Mouse (Mus musculus) myocyte (in vitro differentiated cells): ENCODE measurements around the gene Plekhs1. TPM values are rescaled to one million over a fixed set of nuclear protein-coding genes. Genes with fewer than 3 reads are reported as not detected.
"Not testable (repeated sequence)": the region's sequence is repeated elsewhere in the genome, so short reads cannot be mapped to it uniquely, and the experiment has no call there.

Experiments
- H3K27me3 ChIP-seq: one replicate; pipeline ENCODE4 v1.6.1; 2011; ENCODE audit not compliant: control insufficient read depth, insufficient read depth, insufficient read length
- H3K36me3 ChIP-seq: one replicate; pipeline ENCODE4 v1.6.1; 2011; ENCODE audit not compliant: control insufficient read depth, insufficient read depth
- H3K4me2 ChIP-seq: one replicate; pipeline ENCODE4 v1.6.1; 2011; ENCODE audit warnings: low read depth, control low read depth
- H3K4me3 ChIP-seq: one replicate; pipeline ENCODE4 v1.5.1; 2011; ENCODE audit warnings: mild to moderate bottlenecking, control low read depth, moderate library complexity
- H3K79me2 ChIP-seq: one replicate; pipeline ENCODE4 v1.6.1; 2011; ENCODE audit not compliant: control insufficient read depth, insufficient read depth
- H3ac ChIP-seq: one replicate; pipeline ENCODE4 v1.6.1; 2011; ENCODE audit not compliant: control insufficient read depth, insufficient read length
- CEBPB ChIP-seq: IDR thresholded peaks from 2 replicates; pipeline ENCODE4 v1.6.1; 2011; ENCODE audit warnings: mild to moderate bottlenecking, moderate library complexity; ENCODE audit not compliant: poor library complexity, insufficient read depth, severe bottlenecking
- E2F4 ChIP-seq: IDR thresholded peaks from one replicate; pipeline ENCODE4 v1.6.1; 2011; ENCODE audit warnings: mild to moderate bottlenecking, control low read depth, moderate library complexity; ENCODE audit not compliant: insufficient read depth
- MAX ChIP-seq: IDR thresholded peaks from one replicate; pipeline ENCODE4 v1.6.1; 2011; ENCODE audit warnings: low read depth, mild to moderate bottlenecking, control low read depth
- MYOD1 ChIP-seq, 3 experiments: IDR thresholded peaks; one replicate each; pipeline ENCODE4 v1.6.1; 2011; ENCODE audit warnings: control low read depth in 2 of 3, low read depth in 2 of 3, mild to moderate bottlenecking in 2 of 3, moderate library complexity in 1 of 3; ENCODE audit not compliant: insufficient read length in 2 of 3, control insufficient read depth in 1 of 3
- MYOG ChIP-seq, 3 experiments: IDR thresholded peaks; one replicate each; pipeline ENCODE4 v1.6.1; 2011; ENCODE audit warnings: control low read depth in 2 of 3, low read depth in 2 of 3, mild to moderate bottlenecking in 2 of 3; ENCODE audit not compliant: insufficient read length in 2 of 3, control insufficient read depth in 1 of 3, insufficient read depth in 1 of 3
- POLR2A ChIP-seq: IDR thresholded peaks from one replicate; pipeline ENCODE4 v1.6.1; 2011; ENCODE audit warnings: low read depth, mild to moderate bottlenecking, control low read depth, moderate library complexity; ENCODE audit not compliant: insufficient read length
- POLR2AphosphoS2 ChIP-seq: IDR thresholded peaks from one replicate; pipeline ENCODE4 v1.6.1; 2011; ENCODE audit warnings: low read depth, control low read depth; ENCODE audit not compliant: insufficient read length
- REST ChIP-seq: IDR thresholded peaks from one replicate; pipeline ENCODE4 v1.6.1; 2011; ENCODE audit warnings: mild to moderate bottlenecking, control low read depth, moderate library complexity; ENCODE audit not compliant: insufficient read depth, insufficient read length
- SRF ChIP-seq: IDR thresholded peaks from one replicate; pipeline ENCODE4 v1.6.1; 2011; ENCODE audit warnings: low read depth; ENCODE audit not compliant: control insufficient read depth, insufficient read length
- TCF12 ChIP-seq: IDR thresholded peaks from one replicate; pipeline ENCODE4 v1.6.1; 2011; ENCODE audit warnings: mild to moderate bottlenecking, control low read depth; ENCODE audit not compliant: poor library complexity, insufficient read depth, severe bottlenecking
- TCF3 ChIP-seq: IDR thresholded peaks from one replicate; pipeline ENCODE4 v1.6.1; 2011; ENCODE audit warnings: low read depth, control low read depth; ENCODE audit not compliant: insufficient read length
- USF1 ChIP-seq: IDR thresholded peaks from one replicate; pipeline ENCODE4 v1.6.1; 2011; ENCODE audit warnings: low read depth, mild to moderate bottlenecking, control low read depth, moderate library complexity
- polyA plus RNA-seq: library from polyadenylated mRNA; unstranded; fragments of >200 nt; fragmentation: generic; extraction: Trizol; gene quantifications from one replicate; pipeline ENCODE4 v1.2.1, GENCODE M21; 2012; ENCODE audit warnings: missing spikeins

Plekhs1 gene
- polyA plus RNA-seq, 1 experiment, result 0.04 TPM

DNA sequence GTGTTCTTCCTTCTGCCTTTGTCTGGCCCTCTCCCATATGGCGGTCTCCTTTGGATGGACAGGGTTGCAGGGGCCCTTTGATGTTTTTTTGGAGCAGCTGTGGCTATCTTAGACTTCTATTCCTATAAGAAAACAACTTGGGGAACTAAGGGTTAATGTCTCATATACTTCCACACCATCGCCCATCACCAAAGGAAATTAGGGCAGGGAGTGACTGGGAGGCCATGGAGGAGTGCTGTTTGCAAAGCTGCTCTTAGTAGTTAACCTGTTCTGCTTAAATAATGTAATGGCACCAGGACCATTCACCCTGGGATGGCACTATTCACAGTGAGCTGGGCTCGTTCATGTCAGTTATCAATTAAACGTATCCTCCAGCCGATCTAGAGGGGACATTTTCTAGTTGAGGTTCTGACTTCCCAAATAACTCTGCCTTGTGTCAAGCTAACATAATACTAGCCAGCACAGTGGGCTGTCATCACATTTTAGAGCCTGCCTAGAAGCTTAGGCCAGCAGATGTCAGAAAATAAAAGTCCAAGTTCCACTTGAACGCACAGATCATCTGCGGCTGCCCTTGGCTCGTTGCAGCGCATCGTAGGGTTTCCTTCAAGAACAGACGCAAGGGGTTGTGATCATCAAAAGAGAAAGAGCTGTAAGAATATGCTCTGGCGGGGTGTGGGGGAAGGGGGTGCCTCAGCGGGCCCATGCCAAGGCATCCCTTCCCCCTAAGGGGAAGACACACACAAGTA lies 23.4 kb downstream of the Plekhs1 start:
- no peak for TF ChIP-seq CEBPB
- no peak for TF ChIP-seq POLR2AphosphoS2
- no peak for TF ChIP-seq REST
- no peak for TF ChIP-seq MYOD1 (IDR thresholded peaks at IDR 0.05; ENCODE audit: control insufficient read depth in 1 of 3, insufficient read length in 2 of 3, low read depth in 2 of 3)
- TF ChIP-seq USF1, result no peak
- no peak for TF ChIP-seq MAX
- Histone ChIP-seq H3K4me3 (no peak overlapping the region), H3ac (no peak overlapping the region), H3K4me2 (no peak overlapping the region), H3K27me3 (no peaks in the 10 kb centered on the region), H3K79me2 (no peaks in the 10 kb centered on the region), H3K36me3 (no peaks in the 10 kb centered on the region)

- no peaks in the 10 kb centered on the region for H3K36me3 ChIP-seq
- no peaks in the 10 kb centered on the region for H3K79me2 ChIP-seq
- no peak overlapping the region for H3K4me3 ChIP-seq
- no peak overlapping the region for H3ac ChIP-seq
- no peaks in the 10 kb centered on the region for H3K27me3 ChIP-seq
- TF ChIP-seq MYOD1 (IDR thresholded peaks at IDR 0.05; ENCODE audit: control insufficient read depth in 1 of 3, insufficient read length in 2 of 3, low read depth in 2 of 3), result peak in 1 of 3 experiments; percentile 43
- TF ChIP-seq CEBPB, result peak; percentile 89
- TF ChIP-seq POLR2AphosphoS2, result no peak
- H3K4me2 ChIP-seq, result peak overlapping the region; percentile 50
These were observed 24.2 kb downstream of the Plekhs1 start for GRCm38 (mm10) chr19:56485376-56486271.

- H3K4me3 ChIP-seq, result no peak overlapping the region
These were observed 25.5 kb downstream of the Plekhs1 start for GRCm38 (mm10) chr19:56486926-56487325.

GRCm38 (mm10) chr19:56487339-56487738 lies 25.9 kb downstream of the Plekhs1 start:
- no peak overlapping the region for H3K4me2 ChIP-seq
- H3K27me3 ChIP-seq, result no peaks in the 10 kb centered on the region
- no peaks in the 10 kb centered on the region for H3K36me3 ChIP-seq
- TF ChIP-seq CEBPB (no peak), REST (no peak), TCF12 (no peak), MYOG (IDR thresholded peaks at IDR 0.05; ENCODE audit: control insufficient read depth in 1 of 3, insufficient read depth in 1 of 3, insufficient read length in 2 of 3, low read depth in 2 of 3) (no peak), POLR2AphosphoS2 (no peak), POLR2A (no peak), SRF (no peak), TCF3 (no peak), MYOD1 (IDR thresholded peaks at IDR 0.05; ENCODE audit: control insufficient read depth in 1 of 3, insufficient read length in 2 of 3, low read depth in 2 of 3) (no peak), E2F4 (no peak), USF1 (no peak), MAX (no peak)
- no peak overlapping the region for H3ac ChIP-seq
- no peaks in the 10 kb centered on the region for H3K79me2 ChIP-seq
- no peak overlapping the region for H3K4me3 ChIP-seq

More at GRCm38 (mm10) chr19:56486926-56487325, 25.5 kb downstream of the Plekhs1 start:
- Histone ChIP-seq H3K4me2 (no peak overlapping the region), H3K36me3 (no peaks in the 10 kb centered on the region), H3ac (no peak overlapping the region), H3K79me2 (no peaks in the 10 kb centered on the region), H3K27me3 (no peaks in the 10 kb centered on the region)
- TF ChIP-seq SRF (no peak), CEBPB (no peak), TCF12 (no peak), E2F4 (no peak), MAX (no peak), USF1 (no peak), POLR2AphosphoS2 (no peak), MYOD1 (IDR thresholded peaks at IDR 0.05; ENCODE audit: control insufficient read depth in 1 of 3, insufficient read length in 2 of 3, low read depth in 2 of 3) (no peak), MYOG (IDR thresholded peaks at IDR 0.05; ENCODE audit: control insufficient read depth in 1 of 3, insufficient read depth in 1 of 3, insufficient read length in 2 of 3, low read depth in 2 of 3) (no peak), TCF3 (no peak), REST (no peak), POLR2A (no peak)

- TF ChIP-seq TCF12, result no peak
- no peak for TF ChIP-seq MAX
- TF ChIP-seq SRF, result no peak
- no peak for TF ChIP-seq POLR2A
- no peak for TF ChIP-seq CEBPB
- no peak for TF ChIP-seq USF1
- Histone ChIP-seq H3K4me2 (no peak overlapping the region), H3K27me3 (no peaks in the 10 kb centered on the region), H3ac (no peak overlapping the region), H3K4me3 (no peak overlapping the region), H3K79me2 (no peaks in the 10 kb centered on the region), H3K36me3 (no peaks in the 10 kb centered on the region)
These were observed 28.2 kb downstream of the Plekhs1 start for GRCm38 (mm10) chr19:56489601-56490000.

DNA sequence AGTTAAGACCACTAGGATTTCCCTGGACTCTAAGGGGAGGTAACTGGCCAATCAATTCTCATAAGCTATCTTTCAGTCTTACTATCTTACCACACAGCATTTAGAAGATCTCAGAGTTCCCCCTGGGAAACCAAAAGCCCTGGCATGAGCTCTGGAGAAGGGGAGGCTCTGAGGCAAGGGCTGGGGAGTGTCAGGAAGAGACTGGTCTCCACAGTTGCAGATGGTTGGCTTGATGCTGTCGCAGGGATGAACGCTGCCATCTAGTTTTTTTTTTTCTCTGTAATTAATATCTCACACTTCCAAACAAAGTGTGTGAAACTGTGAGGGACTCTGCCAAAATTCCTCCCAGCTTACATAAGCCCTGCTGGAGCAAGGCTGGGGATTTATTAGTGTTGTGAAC lies 32.7 kb downstream of the Plekhs1 start:
- H3K36me3 ChIP-seq, H3K79me2 ChIP-seq, H3K4me2 ChIP-seq, H3ac ChIP-seq, H3K4me3 ChIP-seq, H3K27me3 ChIP-seq: not testable (repeated sequence)

- not testable (repeated sequence) for H3K4me2 ChIP-seq
These were observed 41.6 kb downstream of the Plekhs1 start for GRCm38 (mm10) chr19:56503069-56503468.

More at GRCm38 (mm10) chr19:56503069-56503468, 41.6 kb downstream of the Plekhs1 start:
- not testable (repeated sequence) for H3K27me3 ChIP-seq, H3K36me3 ChIP-seq, H3K79me2 ChIP-seq, H3K4me3 ChIP-seq, H3ac ChIP-seq
